Mouse (Mus musculus): Measurements from ENCODE around the gene Cpe. TPM values are rescaled to one million over a fixed set of nuclear protein-coding genes. Genes with fewer than 3 reads are reported as not detected.

The Cpe gene
- polyA plus RNA-seq, 1 experiment from 2014 or later: 426 TPM

DNA sequence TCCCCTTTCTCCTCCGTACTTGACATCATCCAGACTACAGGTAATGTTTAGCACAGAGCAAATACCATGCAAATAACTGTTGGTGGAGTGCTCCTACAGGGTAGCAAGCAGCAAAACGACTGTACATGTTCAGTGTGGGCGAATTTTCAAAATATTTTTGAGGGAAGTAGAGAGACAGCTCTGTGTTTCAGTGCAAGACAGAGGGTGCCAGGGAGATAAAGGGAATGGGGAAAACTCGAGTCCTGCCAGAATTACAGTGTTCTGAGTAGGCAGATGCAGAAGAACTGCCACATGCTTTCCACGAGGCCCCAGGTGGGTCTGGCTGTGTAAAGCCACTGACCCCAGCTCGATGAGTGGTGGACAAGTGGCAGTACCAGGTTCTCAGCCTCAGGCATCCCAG is 64.8 kb downstream of the Cpe start:
- Histone ChIP-seq H3K4me1 (peaks cover 15% of the 10 kb centered on the region), H3K36me3 (0 out of 2 replicates have a peak, but pooled peaks cover 9% of the 10 kb centered on the region), H3K9ac (replicated peaks) (no peak overlapping the region), H3K4me3 (no peak overlapping the region), H3K4me2 (replicated peaks) (no peak overlapping the region), H3K9me3 (no peaks in the 10 kb centered on the region), H3K27ac (replicated peaks) (no peak overlapping the region), H3K27me3 (no peaks in the 10 kb centered on the region; the same call in 1 of the 2 replicates)
- WGBS: 92% methylated on average over 6 of the region's 6 CpGs
- no peak for ATAC-seq (ENCODE audit: low FRiP score, low read depth)

DNA sequence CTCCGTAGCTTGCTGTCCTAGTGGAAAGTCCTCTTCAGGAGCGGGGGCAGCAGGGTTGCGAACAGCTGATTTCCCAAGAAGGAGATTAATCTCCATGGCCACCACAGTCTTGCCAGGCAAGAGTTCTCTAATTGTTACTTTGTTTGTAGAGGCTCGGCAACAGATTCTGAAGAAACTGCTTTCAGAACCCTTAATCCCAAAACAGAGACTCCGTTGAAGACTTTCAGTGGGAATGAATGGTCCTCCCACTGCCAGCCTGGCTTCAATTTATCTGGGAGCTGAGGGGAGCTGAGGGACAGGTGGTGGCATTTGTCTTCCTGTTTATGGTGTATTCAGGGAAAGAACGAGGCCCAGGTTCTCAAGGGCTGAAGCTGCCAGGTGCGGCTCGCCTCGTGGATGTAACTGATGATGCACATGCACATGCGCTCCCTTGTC is 68.2 kb downstream of the Cpe start:
- peaks cover 26% of the 10 kb centered on the region for H3K4me1 ChIP-seq
- H3K27ac ChIP-seq (replicated peaks): peak overlapping the region; percentile 47
- no peak overlapping the region for H3K9ac ChIP-seq (replicated peaks)
- H3K36me3 ChIP-seq: 0 out of 2 replicates have a peak, but pooled peaks cover 9% of the 10 kb centered on the region
- H3K4me2 ChIP-seq (replicated peaks): no peak overlapping the region
- 22% methylated on average over 10 of the region's 10 CpGs for WGBS
- H3K27me3 ChIP-seq: no peaks in the 10 kb centered on the region
- ATAC-seq (ENCODE audit: low FRiP score, low read depth): peak; percentile 58
- H3K4me3 ChIP-seq: no peak overlapping the region
- H3K9me3 ChIP-seq: no peaks in the 10 kb centered on the region

DNA sequence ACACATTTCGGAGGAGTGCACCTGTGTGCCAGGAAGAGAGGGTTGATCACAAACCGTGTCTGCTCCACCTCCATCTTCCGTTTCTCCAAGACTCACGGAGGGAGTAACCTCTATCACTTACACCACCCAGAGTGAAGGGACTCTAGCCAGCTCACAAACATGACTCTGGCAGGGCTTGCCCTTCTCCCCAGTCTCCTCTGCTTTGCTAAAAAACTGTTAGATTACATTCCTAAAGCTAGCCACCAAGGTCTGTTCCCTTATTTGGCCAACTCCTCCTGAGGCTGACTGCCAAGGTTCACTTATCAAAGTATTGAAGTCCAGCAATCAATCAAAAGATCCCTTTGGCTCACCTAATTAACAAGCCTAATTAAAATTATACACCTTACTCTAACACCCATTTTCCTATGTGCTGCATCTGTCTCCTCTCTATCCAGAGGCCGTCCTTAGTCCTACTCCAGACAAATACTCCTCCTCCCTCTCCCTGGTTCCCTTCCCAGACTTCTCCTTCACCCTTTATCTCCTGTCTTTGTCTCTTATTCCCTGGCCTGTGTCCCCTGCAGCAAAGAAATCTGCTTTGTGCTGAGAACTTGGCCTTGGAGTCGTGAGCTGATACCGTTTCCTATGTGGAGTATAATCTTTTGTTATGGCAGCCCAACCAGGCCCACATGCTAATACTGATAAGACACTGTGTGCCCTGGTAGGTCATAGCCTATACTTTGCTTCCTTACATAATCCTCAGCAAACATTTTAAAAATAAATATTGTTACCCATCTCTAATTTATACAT is 72.3 kb downstream of the Cpe start:
- H3K4me1 ChIP-seq: peaks cover 22% of the 10 kb centered on the region
- no peak overlapping the region for H3K27ac ChIP-seq (replicated peaks)
- ATAC-seq (ENCODE audit: low FRiP score, low read depth): no peak
- H3K36me3 ChIP-seq: peaks cover 13% of the 10 kb centered on the region
- H3K9me3 ChIP-seq: no peaks in the 10 kb centered on the region
- no peak overlapping the region for H3K9ac ChIP-seq (replicated peaks)
- H3K4me3 ChIP-seq: no peak overlapping the region
- no peak overlapping the region for H3K4me2 ChIP-seq (replicated peaks)
- 75% methylated on average over 7 of the region's 7 CpGs for WGBS
- H3K27me3 ChIP-seq: no peaks in the 10 kb centered on the region

DNA sequence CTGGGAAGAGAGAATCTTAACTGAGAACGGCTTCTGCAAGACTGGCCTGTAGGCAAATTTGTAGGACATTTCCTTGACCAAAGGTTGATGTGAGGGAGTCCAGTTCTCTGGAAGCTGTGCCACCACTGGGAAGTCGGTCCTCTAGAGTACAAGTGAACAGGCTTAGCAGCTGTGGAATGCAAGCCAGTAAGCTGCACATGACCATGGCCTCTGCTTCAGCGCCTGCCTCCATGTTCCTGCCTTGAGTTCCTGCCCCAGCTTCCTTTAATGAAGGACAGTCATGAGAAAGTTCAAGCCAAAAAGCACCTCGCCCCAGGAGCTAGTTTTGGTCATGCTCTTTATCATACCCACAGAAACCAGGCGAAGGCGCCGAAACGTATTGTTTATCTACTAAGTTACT is 73.2 kb downstream of the Cpe start:
- H3K9me3 ChIP-seq: peaks cover 4% of the 10 kb centered on the region; the same call in 1 of the 2 replicates
- H3K9ac ChIP-seq (replicated peaks): no peak overlapping the region
- H3K36me3 ChIP-seq: peaks cover 22% of the 10 kb centered on the region
- H3K4me1 ChIP-seq: peaks cover 16% of the 10 kb centered on the region
- no peak overlapping the region for H3K4me3 ChIP-seq
- 95% methylated on average over 8 of the region's 8 CpGs for WGBS
- ATAC-seq (ENCODE audit: low FRiP score, low read depth): no peak
- H3K4me2 ChIP-seq (replicated peaks): no peak overlapping the region
- H3K27ac ChIP-seq (replicated peaks): no peak overlapping the region
- H3K27me3 ChIP-seq: no peaks in the 10 kb centered on the region

DNA sequence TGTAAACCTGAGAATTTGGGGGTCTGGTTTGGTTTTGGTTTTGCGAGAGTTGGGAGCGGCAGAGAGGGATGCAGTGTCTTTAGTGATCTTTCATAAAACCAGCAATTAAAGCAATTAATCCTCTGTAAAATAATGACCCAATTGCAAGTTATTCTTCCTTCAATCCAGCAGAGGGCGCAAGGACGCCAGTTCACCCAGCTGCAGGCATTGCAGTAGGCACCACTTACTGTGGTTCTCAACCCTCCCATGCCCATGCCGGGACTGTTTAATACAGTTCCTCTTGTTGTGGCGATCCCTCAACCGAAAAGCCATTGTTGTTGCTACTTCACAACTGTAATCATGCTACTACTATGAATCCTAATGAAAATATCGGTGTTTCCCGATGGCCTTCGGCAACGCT is 74.2 kb downstream of the Cpe start:
- no peak overlapping the region for H3K4me2 ChIP-seq (replicated peaks)
- peaks cover 26% of the 10 kb centered on the region for H3K36me3 ChIP-seq
- peak; percentile 76; the same call in 1 of the 2 replicates for ATAC-seq (ENCODE audit: low FRiP score, low read depth)
- H3K27me3 ChIP-seq: no peaks in the 10 kb centered on the region
- no peak overlapping the region for H3K4me3 ChIP-seq
- H3K9me3 ChIP-seq: peaks cover 4% of the 10 kb centered on the region; the same call in 1 of the 2 replicates
- 54% methylated on average over 11 of the region's 11 CpGs for WGBS
- H3K4me1 ChIP-seq: peaks cover 13% of the 10 kb centered on the region; the same call in 1 of the 2 replicates
- H3K27ac ChIP-seq (replicated peaks): no peak overlapping the region
- H3K9ac ChIP-seq (replicated peaks): no peak overlapping the region

DNA sequence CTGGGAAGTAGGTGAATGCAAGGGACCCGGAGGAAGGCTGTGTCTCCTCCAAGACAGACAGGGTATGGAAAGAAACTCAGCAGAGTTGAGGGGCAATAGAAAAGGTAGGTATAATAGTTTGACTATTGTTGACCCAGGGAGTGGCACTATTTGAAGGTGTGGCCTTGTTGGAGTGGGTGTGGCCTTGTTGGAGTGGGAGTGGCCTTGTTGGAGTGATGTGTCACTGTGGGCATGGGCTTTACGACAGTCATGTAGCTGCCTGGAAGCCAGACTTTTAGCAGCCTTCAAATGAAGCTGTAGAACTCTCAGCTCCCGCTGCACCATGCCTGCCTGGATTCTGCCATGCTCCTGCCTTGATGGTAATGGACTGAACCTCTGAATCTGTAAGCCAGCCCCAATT is 76.3 kb downstream of the Cpe start:
- no peak overlapping the region for H3K9ac ChIP-seq (replicated peaks)
- 82% methylated on average over 3 of the region's 3 CpGs for WGBS

DNA sequence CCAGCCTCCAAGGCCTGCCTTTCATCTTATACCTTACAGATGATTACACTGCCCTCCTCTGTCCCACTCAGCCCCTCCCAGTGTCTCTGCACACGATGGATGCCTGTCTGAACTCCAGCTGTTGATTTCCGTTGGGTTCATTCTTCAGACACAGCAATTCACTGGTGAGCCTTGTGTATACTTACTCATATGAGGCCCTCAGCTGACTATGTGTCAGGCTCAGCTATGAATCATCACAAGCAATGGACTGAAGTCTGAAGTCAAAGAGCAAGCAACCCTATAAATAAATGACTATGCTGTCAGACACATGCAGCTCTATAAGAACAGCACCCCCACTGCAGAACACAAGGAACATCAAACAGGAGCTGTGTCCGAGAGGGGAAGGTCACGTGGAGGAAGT is 77.4 kb downstream of the Cpe start:
- Histone ChIP-seq H3K27ac (replicated peaks) (no peak overlapping the region), H3K27me3 (no peaks in the 10 kb centered on the region), H3K9me3 (peaks cover 4% of the 10 kb centered on the region; the same call in 1 of the 2 replicates), H3K4me2 (replicated peaks) (no peak overlapping the region), H3K9ac (replicated peaks) (no peak overlapping the region), H3K4me1 (no peaks in the 10 kb centered on the region), H3K4me3 (no peak overlapping the region), H3K36me3 (peaks cover 30% of the 10 kb centered on the region)
- no peak for ATAC-seq (ENCODE audit: low FRiP score, low read depth)
- WGBS: 88% methylated on average over 4 of the region's 4 CpGs

More for the DNA sequence above, 76.3 kb downstream of the Cpe start:
- peaks cover 26% of the 10 kb centered on the region for H3K36me3 ChIP-seq
- no peak overlapping the region for H3K4me3 ChIP-seq
- no peaks in the 10 kb centered on the region for H3K27me3 ChIP-seq
- peaks cover 4% of the 10 kb centered on the region; the same call in 1 of the 2 replicates for H3K9me3 ChIP-seq
- H3K4me1 ChIP-seq: peaks cover 5% of the 10 kb centered on the region; the same call in 1 of the 2 replicates
- H3K4me2 ChIP-seq (replicated peaks): no peak overlapping the region
- H3K27ac ChIP-seq (replicated peaks): no peak overlapping the region
- no peak for ATAC-seq (ENCODE audit: low FRiP score, low read depth)

DNA sequence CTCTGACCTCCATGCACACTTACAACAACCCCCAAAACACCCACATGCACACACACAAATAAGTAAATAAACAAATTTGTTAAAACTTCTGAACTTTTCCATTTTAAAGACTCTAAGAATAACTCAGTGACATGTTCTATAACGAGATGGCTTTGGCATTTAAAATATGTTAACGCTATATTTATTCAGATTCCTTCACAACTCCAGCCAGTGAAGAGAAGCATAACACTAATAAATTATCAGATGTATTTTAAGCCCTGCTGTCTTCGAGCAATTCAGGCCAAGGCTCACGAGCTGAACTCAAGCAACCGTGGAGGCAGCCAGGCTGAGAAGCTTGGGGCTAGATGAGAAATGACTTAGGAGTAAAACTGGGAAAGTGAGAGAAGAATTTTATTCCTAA is 79.2 kb downstream of the Cpe start:
- Histone ChIP-seq H3K4me3 (no peak overlapping the region), H3K9ac (replicated peaks) (no peak overlapping the region), H3K9me3 (peaks cover 4% of the 10 kb centered on the region; the same call in 1 of the 2 replicates), H3K27ac (replicated peaks) (no peak overlapping the region), H3K4me1 (no peaks in the 10 kb centered on the region), H3K27me3 (no peaks in the 10 kb centered on the region), H3K36me3 (peaks cover 40% of the 10 kb centered on the region), H3K4me2 (replicated peaks) (no peak overlapping the region)
- WGBS: 85% methylated on average over 5 of the region's 5 CpGs
- ATAC-seq (ENCODE audit: low FRiP score, low read depth): no peak

DNA sequence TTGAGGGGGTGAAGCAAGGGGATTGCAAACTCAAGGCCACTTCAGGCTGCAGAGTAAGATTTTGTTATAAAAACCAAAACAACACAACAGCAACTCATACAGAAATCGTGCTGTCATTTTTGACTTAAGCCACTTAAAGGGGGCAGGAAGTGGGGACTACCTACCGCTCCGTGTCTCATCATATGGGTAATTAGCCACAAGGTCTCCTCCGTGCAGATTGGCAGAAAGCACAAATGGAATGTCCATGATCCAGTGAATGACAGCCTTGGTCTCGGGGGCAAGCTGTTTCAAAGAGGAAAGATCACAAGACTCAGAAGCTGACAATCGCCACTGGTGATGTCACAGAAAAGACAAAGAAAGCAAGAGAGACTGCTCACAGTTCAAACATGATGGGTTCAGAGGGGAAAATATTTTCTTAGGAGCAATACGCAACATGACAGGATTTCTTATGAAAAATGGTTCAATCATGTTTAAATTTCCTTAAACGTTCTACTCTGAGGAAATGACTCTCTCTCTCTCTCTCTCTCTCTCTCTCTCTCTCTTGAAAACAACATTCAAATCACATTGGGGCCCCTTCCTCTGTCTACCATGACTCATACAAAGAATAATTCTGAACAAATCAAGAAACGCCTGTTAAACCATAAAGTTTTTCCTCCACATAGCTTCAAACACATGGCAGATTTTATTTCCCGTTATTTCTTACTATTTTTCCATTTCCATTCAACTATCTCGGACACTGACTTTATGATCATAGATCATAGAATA is 81.5 kb downstream of the Cpe start:
- Histone ChIP-seq H3K27ac (replicated peaks) (no peak overlapping the region), H3K4me3 (no peak overlapping the region), H3K9ac (replicated peaks) (no peak overlapping the region), H3K36me3 (peaks cover 52% of the 10 kb centered on the region), H3K4me2 (replicated peaks) (no peak overlapping the region), H3K4me1 (no peaks in the 10 kb centered on the region), H3K9me3 (peaks cover 4% of the 10 kb centered on the region; the same call in 1 of the 2 replicates), H3K27me3 (no peaks in the 10 kb centered on the region)
- WGBS: 69% methylated on average over 11 of the region's 11 CpGs
- ATAC-seq (ENCODE audit: low FRiP score, low read depth): no peak

DNA sequence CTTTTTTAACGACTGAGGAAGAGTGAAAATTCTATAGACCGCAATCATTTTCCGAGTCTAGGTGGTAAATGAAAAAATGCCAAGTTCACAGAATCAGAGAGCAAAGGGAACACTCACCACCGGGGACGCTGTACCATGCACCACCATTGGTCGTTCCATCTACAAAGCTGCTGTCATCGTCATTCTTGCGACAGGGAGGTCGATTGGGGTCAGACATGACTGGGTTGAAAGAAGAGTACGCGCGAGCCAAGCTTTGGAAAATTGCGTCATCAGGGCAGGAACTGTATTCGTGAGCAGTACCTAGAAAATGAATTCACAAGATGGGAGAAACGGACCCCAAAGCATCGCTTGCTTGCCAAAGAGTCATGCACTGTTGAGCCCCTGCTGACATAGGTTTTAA is 83.9 kb downstream of the Cpe start:
- no peaks in the 10 kb centered on the region for H3K9me3 ChIP-seq
- no peak overlapping the region for H3K4me2 ChIP-seq (replicated peaks)
- H3K9ac ChIP-seq (replicated peaks): no peak overlapping the region
- H3K27me3 ChIP-seq: no peaks in the 10 kb centered on the region
- H3K4me1 ChIP-seq: no peaks in the 10 kb centered on the region
- no peak for ATAC-seq (ENCODE audit: low FRiP score, low read depth)
- 89% methylated on average over 16 of the region's 16 CpGs for WGBS
- no peak overlapping the region for H3K27ac ChIP-seq (replicated peaks)
- peaks cover 57% of the 10 kb centered on the region for H3K36me3 ChIP-seq
- H3K4me3 ChIP-seq: no peak overlapping the region

DNA sequence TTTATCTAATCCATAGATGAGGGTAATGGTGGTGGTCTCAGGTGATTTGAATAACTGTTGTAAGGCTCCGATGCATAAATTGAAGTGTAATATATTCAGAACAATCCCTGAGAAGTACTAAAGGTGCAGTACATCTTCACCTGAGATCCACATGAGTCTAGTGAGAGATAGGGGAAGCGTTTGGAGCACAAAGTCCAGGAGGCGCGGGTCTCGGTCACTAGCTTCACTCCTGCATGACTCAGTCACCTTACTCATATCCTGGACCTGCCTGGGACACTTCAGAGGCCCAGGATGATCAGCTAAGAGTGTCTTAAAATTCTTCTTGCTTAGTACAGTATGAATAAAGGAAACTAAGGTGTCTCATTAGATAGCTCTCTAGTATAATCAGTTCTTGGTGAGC is 86.8 kb downstream of the Cpe start:
- Histone ChIP-seq H3K4me1 (no peaks in the 10 kb centered on the region), H3K9ac (replicated peaks) (no peak overlapping the region), H3K36me3 (peaks cover 74% of the 10 kb centered on the region), H3K27ac (replicated peaks) (no peak overlapping the region), H3K4me3 (no peak overlapping the region), H3K4me2 (replicated peaks) (no peak overlapping the region), H3K27me3 (no peaks in the 10 kb centered on the region), H3K9me3 (no peaks in the 10 kb centered on the region)
- no peak for ATAC-seq (ENCODE audit: low FRiP score, low read depth)
- WGBS: 92% methylated on average over 5 of the region's 5 CpGs

DNA sequence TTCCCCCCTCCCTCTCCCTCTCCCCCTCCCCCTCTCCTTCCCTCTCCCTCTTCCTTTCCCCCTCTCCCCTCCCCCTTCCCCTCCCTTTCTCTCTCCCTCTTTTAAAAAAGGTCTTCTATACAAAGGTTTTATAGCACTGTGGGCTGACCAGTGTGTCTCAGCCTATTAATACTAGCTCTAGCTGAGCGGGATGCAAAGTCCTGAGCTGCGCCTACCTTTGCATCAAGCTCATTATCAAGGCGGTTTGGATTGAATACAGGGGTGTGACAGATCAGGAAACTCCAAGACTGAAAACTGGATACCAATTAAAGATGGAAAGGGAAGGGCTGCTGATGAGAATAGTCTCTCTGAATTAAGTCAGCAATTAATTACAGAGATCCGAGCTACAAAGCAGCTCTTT is 94.6 kb downstream of the Cpe start:
- no peak overlapping the region for H3K4me3 ChIP-seq
- H3K9ac ChIP-seq (replicated peaks): no peak overlapping the region
- H3K4me1 ChIP-seq: no peaks in the 10 kb centered on the region
- H3K27ac ChIP-seq (replicated peaks): no peak overlapping the region
- no peaks in the 10 kb centered on the region for H3K27me3 ChIP-seq
- H3K36me3 ChIP-seq: peaks cover 39% of the 10 kb centered on the region
- 72% methylated on average over 4 of the region's 4 CpGs for WGBS
- no peak for ATAC-seq (ENCODE audit: low FRiP score, low read depth)
- no peaks in the 10 kb centered on the region for H3K9me3 ChIP-seq
- no peak overlapping the region for H3K4me2 ChIP-seq (replicated peaks)

Data from midbrain, embryonic 12.5 days (tissue).